Mouse (Mus musculus) skeletal muscle tissue, adult 2 months (tissue): ENCODE measurements around the gene Grk5.
A peak's percentile ranks its signal among the peaks of the same experiment; 100 is the strongest.
"Not testable (repeated sequence)": the region's sequence is repeated elsewhere in the genome, so short reads cannot be mapped to it uniquely, and the experiment has no call there.

Experiments
- DNase-seq: peaks from one replicate; pipeline ENCODE4 v3.0.0-alpha.2; 2012; ENCODE audit warnings: low read depth, low spot score

The Grk5 gene

GRCm38 (mm10) chr19:60911653-60912052, 22.1 kb downstream of the Grk5 start:
- DNase-seq, result no peak

- no peak for DNase-seq
Observed at GRCm38 (mm10) chr19:60915236-60915635, 25.7 kb downstream of the Grk5 start.

DNA sequence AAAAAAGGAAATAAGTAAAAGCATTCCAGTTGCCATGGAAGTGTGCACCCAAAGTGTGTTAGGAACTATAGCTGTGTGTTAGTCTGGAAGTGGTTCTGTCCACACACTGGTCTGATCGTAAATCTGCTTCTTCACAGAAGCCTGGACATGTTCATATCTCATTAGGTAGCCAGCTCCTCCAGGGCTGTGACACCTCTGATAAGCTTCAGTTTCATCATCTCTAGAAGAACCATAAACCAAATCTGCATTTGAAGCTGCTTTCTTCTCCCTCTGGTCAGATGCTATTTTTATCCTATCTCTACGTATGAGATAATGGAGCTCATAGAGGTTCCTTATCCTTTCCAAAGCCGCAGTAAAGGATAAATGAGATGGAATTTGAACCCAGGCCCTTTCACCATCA, 26.3 kb downstream of the Grk5 start:
- no peak for DNase-seq

DNA sequence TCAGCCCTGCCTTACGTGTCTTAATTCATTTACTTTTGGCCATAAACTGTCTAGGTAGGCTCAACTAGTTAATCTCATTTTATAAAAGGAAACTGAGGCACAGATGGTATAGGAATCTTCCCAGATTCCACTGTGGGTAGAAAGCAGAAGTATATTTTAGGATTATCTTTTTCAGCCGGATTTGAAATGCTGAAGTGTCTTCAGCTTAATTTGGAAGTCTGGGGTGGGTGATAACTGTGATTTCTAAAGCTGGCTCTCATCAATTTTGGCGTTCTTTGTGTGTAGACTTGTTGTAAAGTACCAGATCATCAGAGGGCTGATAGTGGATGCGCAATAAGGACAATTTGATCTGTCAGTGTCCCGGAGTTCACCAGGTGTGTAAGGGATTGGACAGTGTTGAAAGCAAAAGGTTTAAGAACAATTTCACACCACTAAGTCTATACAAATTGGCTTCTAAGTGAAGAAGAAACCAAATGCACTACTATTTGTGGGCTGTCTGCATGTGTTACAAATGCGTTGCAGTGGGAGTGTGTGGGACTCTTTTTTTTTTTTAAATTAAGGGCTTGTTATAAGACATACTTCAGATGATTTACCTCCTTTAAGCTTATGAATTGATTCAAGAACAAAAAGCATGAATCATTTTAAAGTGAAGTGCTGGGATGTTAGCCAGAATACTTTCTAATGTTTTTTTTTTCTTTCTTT, 27.5 kb downstream of the Grk5 start:
- DNase-seq, result no peak

DNA sequence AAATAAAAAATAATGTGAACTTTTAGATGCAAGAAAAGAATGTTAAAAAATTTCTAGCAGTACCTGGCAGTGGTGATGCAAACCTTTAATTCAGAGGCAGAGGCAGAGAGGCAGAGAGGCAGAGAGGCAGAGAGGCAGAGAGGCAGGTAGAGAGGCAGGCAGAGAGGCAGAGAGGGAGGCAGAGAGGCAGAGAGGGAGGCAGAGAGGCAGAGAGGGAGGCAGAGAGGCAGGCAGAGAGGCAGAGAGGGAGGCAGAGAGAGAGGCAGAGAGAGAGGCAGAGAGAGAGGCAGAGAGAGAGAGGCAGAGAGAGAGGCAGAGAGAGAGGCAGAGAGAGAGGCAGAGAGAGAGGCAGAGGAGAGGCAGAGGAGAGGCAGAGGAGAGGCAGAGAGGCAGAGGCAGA, 35.0 kb downstream of the Grk5 start:
- DNase-seq, result not testable (repeated sequence)

DNA sequence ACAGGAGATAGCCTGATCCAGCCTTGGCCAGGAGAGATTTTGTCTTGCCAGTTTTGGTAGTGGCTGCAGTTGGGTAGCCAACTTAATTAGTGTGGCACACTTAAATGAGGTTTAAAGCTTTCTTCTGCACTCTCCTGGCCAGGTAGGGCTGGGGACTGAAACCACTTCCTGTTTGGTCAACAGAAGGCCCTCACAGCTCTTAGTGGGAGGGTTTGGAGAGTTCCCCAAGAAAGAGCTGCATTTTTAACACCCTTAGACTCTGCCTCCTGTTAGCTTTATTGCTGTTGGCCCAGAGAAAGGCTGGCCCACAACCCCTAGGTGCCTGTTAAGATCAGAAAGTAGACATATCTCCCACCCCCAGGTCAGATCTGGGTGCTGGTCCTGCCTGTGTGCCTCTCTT, 45.5 kb downstream of the Grk5 start:
- DNase-seq, result no peak

DNA sequence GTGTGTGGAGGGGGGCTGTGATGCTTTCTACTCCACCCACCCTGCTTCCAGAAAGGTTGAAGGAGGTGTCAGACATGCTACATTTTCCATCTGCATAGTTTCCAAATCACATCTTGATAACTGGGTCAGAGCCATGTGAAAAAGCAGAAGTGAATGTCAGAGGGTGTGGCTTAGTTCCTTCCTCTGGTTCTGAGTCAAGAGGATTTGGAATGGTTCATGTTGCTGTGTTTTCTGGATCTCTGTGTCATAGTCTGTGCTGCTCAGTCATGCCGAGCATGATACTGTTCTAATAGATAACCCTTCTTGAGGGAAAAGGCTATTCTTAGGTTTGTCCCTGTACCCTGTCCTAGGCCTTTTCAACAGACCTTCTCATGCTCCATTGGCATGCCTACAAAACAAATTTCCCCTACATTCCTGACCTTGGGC, 50.4 kb downstream of the Grk5 start:
- DNase-seq, result peak; percentile 76

GRCm38 (mm10) chr19:60940866-60941265, 51.3 kb downstream of the Grk5 start:
- no peak for DNase-seq

DNA sequence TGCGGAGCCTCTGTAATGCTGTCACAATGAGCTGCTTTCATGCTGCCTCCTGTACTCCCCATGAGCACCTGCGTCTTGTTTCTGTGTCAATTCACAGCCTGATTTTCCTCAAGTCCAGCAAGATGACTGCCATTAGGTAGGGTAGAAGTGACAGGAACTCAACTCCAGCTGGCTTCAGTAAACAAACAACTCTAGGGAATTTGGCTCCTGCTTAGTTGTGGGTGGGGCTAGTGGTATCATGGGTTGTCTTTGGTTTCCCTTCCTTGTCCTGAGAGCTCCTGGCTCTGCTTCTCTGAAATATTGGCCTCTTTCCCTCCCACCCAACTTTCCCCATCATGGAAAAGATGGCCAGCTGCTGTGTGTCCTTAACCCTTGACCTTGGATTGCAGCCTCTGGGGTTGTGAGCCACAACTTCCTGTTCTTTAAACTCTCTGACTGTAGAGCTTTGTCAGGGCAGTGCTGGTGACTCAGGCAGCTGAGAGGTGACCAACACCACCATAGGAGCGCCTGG, 56.3 kb downstream of the Grk5 start:
- DNase-seq, result peak; percentile 73

GRCm38 (mm10) chr19:60946656-60947055, 57.1 kb downstream of the Grk5 start:
- DNase-seq, result peak; percentile 70

- peak; percentile 23 for DNase-seq
Observed at GRCm38 (mm10) chr19:60948996-60949395, 59.4 kb downstream of the Grk5 start.

DNA sequence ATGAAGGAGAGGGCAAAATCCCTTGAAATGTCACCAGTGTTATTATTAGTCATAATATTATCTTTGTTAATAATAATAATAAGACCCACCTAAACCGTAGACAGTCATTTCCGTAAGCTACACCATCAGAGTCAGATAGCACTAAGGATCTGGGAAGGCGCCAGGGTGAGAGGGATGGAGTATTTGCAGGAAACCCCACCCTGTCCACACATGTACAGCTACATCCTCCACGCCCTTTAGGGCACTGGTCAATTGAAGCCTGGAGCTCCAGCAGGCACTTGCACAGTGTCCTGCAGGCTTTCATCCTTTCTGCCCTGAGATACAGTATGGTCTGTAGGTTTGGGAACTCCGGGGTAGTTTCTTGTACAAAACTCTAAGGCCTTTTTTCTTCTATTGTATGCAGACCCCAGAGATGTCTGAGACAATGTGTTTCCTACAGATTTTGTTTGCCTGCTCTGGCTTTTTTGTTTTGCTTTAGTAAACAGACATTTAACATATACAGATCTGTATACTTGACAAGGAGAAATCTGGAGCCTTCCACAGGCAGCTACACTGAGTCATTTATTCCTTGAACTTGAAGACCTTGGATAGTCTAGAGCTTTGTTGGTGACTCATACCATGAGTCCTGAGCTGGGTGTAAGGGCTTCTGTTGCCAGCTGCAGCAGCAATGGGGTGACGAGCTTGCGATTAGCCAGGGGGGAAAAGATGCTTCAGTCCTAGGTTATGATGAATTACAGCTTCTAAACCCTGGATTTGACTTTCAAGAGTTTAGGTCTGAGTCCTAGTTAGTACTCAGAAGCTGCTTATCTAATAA, 60.7 kb downstream of the Grk5 start:
- peak; percentile 43 for DNase-seq

DNA sequence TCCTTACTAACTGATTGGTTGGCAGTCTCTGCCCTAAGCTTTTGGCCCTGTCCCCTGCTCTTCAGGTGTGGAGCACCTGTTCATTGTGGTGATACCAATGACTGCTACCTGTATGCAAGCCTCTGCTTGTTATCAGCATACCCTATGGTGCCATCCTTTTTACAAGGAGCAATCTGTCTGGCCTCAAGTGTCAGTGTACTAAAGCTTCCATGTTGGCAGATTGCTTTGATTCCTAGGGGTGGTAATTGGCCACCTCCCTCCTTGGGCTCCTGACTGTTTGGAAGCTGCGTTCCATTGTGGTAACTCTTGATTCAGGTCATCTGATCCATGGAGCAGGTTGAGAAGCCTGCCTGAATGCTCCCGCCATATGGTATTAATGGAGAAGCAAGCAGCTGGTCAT, 65.6 kb downstream of the Grk5 start:
- no peak for DNase-seq

DNA sequence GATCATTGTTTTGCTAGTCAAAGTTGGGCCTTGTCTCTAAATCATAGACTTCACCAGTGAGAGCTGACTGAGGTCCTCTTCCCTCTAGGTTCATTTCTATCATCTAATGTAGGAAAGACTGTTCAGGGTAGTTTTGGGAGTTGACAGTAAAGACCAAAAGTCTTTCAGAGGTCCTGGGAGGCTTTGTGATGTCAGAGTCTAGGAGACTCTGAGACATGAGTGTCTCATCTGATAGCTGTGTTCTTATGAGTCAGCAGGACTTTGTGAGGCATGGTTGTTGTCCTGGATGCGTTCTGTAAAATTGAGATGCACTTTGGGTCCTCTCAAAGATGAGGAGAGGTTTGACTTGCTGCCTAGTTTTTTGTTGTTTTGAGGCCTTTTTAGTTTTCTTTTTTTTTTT, 66.2 kb downstream of the Grk5 start:
- DNase-seq, result no peak

DNA sequence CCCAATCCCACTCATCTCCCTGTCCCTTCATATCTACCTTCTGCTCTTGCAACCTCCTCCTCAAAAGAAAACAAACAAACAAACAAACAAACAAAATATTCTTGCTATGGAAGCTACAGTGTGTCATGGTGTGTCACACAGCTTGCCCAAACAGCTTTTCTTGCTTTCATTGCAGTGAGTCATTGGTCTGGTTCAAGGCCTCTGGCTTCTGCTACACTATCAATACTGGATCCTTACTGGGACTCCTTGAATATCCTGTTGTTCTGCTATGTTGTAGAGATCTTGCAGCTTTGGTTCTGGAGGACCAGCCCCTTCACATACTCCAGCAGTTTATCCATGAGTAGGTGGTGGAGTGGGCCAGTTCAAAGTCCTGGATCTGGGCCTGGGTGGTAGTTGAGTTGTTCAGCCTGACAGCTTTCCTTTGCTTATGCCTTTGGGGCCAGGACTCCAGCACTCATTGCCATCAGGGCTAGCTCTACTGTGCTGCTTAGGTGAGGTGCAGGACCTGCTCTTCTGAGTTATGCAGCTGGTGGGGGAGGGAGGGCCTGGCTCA, 66.7 kb downstream of the Grk5 start:
- no peak for DNase-seq

DNA sequence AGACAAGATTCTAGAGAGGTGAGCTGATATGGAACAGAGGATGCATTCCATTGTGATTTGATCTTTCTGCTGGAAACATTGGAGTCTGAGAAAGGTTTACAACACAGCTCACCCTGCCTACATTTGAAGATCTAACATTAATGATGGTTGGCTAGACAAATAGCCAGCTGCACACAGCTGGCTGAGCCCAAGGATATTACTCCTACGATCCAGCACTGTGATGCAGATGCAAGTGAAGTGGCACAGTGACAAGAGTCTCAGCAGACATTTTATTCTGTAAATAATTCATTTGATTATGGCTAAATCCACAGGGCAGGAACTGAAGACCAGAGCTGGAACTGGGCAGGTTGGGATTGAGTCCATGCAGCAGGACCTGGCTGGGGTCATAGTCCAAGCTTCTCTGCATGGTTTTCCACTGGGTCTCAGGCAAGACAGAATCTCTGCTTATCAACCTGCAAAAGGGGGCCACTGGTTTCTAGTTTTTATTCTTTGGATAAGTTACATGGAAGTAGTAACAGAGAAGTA, 70.2 kb downstream of the Grk5 start:
- DNase-seq, result peak; percentile 26

GRCm38 (mm10) chr19:60962358-60963061, 73.0 kb downstream of the Grk5 start:
- no peak for DNase-seq

DNA sequence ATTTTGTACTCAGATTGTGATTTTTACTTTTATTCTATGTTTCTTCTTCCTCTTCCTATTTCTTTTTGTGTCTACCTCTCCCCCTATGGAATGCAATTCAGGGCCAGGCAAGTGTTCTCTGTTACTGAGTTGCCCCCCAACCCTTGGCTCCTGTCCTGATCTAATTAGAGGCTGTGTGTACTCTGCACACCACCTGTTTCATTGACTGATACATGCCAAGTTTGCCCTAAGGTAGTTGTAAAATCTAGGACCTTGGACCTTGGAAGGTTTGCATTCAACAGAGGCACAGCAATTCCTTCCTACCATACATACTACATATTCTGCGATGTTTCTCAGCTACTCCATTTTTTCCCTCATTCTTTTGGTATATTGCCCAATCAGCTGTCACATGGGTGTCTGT, 78.4 kb downstream of the Grk5 start:
- DNase-seq, result no peak

DNA sequence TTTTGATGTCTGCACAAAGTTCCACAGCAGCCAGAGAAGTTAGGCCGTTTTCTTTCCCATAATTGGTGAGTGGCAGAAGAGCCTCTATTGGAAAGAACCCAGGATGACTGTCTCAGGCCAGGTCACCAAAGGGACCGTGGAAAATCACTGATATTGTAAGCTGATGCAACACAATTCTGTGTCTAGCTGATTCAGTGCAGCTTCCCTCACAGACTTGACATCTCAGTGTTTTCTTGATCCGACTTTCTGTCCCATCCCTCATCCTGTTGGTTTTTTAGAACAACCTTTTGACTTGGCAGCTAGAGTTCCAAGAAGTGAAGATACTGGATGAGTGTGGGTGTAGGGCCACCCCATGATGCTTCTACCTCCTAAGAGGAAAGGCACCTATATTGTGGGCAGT, 80.9 kb downstream of the Grk5 start:
- no peak for DNase-seq

DNA sequence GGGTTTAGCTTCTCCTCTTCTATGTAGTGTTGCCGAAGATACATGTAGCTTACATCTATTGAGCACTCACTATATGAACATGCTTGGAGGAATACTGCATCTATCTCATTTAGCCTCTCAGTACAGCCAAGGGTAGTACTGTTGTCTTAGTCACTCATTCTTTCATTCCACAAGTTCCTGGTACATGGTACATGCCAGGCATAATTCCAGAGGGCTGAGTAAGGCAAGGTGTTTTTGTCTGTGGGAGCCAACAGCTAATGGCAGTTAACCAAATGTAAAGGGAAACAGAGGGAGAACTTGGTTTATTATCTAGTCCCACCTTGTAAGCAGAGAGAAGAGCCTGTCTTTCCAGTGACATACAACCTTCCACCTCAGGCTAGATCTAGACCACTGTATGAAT, 82.0 kb downstream of the Grk5 start:
- no peak for DNase-seq

DNA sequence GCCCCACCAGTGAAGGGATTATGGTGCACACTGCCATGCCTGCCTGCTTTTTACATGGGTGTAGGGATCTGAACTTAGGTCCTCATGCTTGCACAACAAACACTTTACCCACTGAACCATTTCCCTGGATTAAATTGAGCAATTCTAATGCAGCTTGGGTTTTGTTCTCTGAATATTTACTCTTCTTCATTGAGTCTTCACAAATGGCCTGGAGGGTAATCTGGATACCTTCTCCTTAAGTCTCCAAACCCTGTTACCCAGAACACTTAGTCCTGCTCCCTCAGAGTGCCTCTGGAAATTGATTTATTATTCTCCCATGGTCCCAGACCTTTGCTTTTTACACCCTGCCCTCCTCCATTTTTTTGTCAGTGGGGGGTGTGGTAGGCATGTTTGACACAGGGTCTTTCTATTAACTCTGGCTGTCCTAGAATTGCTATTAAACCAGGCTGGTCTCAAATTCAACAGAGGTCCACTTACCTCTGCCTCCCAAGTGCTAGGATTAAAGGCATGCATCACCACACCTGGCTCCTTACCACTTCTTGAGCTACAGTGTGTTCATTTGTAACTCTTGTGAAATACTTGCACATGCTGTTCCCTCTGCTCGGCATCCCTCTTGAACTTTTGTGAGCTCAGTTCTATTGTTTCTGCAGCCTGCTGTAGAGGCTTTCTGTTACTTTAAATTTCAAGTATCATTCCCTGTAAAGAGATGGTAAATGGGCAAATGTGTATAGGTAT, 82.9 kb downstream of the Grk5 start:
- no peak for DNase-seq
